Mouse (Mus musculus) ES-Bruce4 (cell line): Measurements from ENCODE around the gene Ubl3. TPM values are rescaled to one million over a fixed set of nuclear protein-coding genes. Genes with fewer than 3 reads are reported as not detected.

ENCODE experiments used
- H3K27ac ChIP-seq: 2 replicates; pipeline ENCODE4 v1.5.1; 2012; ENCODE audit warnings: low read length, inconsistent platforms; ENCODE audit not compliant: insufficient read depth
- H3K27me3 ChIP-seq: 2 replicates; pipeline ENCODE4 v1.6.1; 2012; ENCODE audit warnings: mild to moderate bottlenecking, low read length, inconsistent platforms; ENCODE audit not compliant: control insufficient read depth, poor library complexity, insufficient read depth, severe bottlenecking
- H3K36me3 ChIP-seq: 2 replicates; pipeline ENCODE4 v1.6.1; 2012; ENCODE audit warnings: inconsistent platforms, mild to moderate bottlenecking, low read length, moderate library complexity; ENCODE audit not compliant: control insufficient read depth, poor library complexity, insufficient read depth, severe bottlenecking
- H3K4me1 ChIP-seq: one replicate; pipeline ENCODE4 v1.8.1; 2011; ENCODE audit warnings: low read length; ENCODE audit not compliant: control insufficient read depth, insufficient read depth
- H3K4me3 ChIP-seq: 2 replicates; pipeline ENCODE4 v1.5.1; 2011; ENCODE audit warnings: low read depth, mild to moderate bottlenecking, low read length
- H3K9ac ChIP-seq: 2 replicates; pipeline ENCODE4 v1.6.1; 2012; ENCODE audit warnings: low read depth, mild to moderate bottlenecking, inconsistent platforms; ENCODE audit not compliant: poor library complexity, severe bottlenecking
- H3K9me3 ChIP-seq: replicated peaks from 2 replicates; pipeline ENCODE4 v1.6.1; 2012; ENCODE audit warnings: mild to moderate bottlenecking, low read length, inconsistent platforms; ENCODE audit not compliant: control insufficient read depth, poor library complexity, insufficient read depth, severe bottlenecking
- CTCF ChIP-seq: IDR thresholded peaks from one replicate; pipeline ENCODE4 v1.8.1; 2011; ENCODE audit warnings: low read depth, low read length
- EP300 ChIP-seq: IDR thresholded peaks from 2 replicates; pipeline ENCODE4 v1.6.1; 2011; ENCODE audit warnings: low read depth, low read length; ENCODE audit not compliant: insufficient read depth
- POLR2A ChIP-seq: IDR thresholded peaks from one replicate; pipeline ENCODE4 v1.8.1; 2011; ENCODE audit warnings: low read length; ENCODE audit not compliant: insufficient read depth
- polyA plus RNA-seq: library from polyadenylated mRNA; stranded (reverse); fragments of >200 nt; gene quantifications from 2 replicates; pipeline ENCODE4 v1.2.4, GENCODE M21; 2011; ENCODE audit warnings: low read depth; ENCODE audit not compliant: missing spikeins, insufficient read depth, insufficient read length

The Ubl3 gene
- polyA plus RNA-seq, result 55.8 and 58.2 TPM in 2 replicates

GRCm38 (mm10) chr5:148552187-148553071 is at the start of gene Ubl3:
Ubl3 (minus strand) TSS chr5:148552789.
- Histone ChIP-seq H3K36me3 (no peaks in the 10 kb centered on the region), H3K4me1 (peaks cover 4% of the 10 kb centered on the region), H3K27me3 (no peaks in the 10 kb centered on the region), H3K9me3 (no peaks in the 10 kb centered on the region), H3K4me3 (peak within 1 kb of the TSS; percentile 93), H3K9ac (peak within 1 kb of the TSS; percentile 93), H3K27ac (peak within 1 kb of the TSS; percentile 42)
- TF ChIP-seq EP300 (no peak), POLR2A (no peak), CTCF (no peak)

- TF ChIP-seq EP300, result no peak
- no peak for TF ChIP-seq POLR2A
- no peak for TF ChIP-seq CTCF
These were observed 45.8 kb upstream of the Ubl3 start for GRCm38 (mm10) chr5:148598376-148598775.

GRCm38 (mm10) chr5:148596086-148596753 is 43.6 kb upstream of the Ubl3 start:
- Histone ChIP-seq H3K9ac (no peak overlapping the region), H3K4me1 (peaks cover 6% of the 10 kb centered on the region), H3K36me3 (no peaks in the 10 kb centered on the region), H3K27ac (no peak overlapping the region), H3K4me3 (no peak overlapping the region), H3K27me3 (no peaks in the 10 kb centered on the region; the same call in 1 of the 2 replicates), H3K9me3 (no peaks in the 10 kb centered on the region)
- TF ChIP-seq POLR2A (no peak), CTCF (no peak), EP300 (no peak)

More at GRCm38 (mm10) chr5:148598376-148598775, 45.8 kb upstream of the Ubl3 start:
- Histone ChIP-seq H3K9ac (no peak overlapping the region), H3K9me3 (no peaks in the 10 kb centered on the region; the same call in 1 of the 2 replicates), H3K27me3 (no peaks in the 10 kb centered on the region; the same call in 1 of the 2 replicates), H3K27ac (no peak overlapping the region), H3K4me3 (no peak overlapping the region), H3K36me3 (no peaks in the 10 kb centered on the region), H3K4me1 (no peaks in the 10 kb centered on the region)

- H3K9me3 ChIP-seq, result no peaks in the 10 kb centered on the region
- TF ChIP-seq EP300 (no peak), POLR2A (no peak), CTCF (no peak)
- no peak overlapping the region for H3K4me3 ChIP-seq
- no peak overlapping the region for H3K27ac ChIP-seq
- H3K27me3 ChIP-seq, result no peaks in the 10 kb centered on the region; the same call in 1 of the 2 replicates
- no peak overlapping the region for H3K9ac ChIP-seq
- no peaks in the 10 kb centered on the region for H3K36me3 ChIP-seq
- peaks cover 6% of the 10 kb centered on the region for H3K4me1 ChIP-seq
These were observed 42.8 kb upstream of the Ubl3 start for GRCm38 (mm10) chr5:148595459-148595751.

GRCm38 (mm10) chr5:148594693-148595458 is 42.3 kb upstream of the Ubl3 start:
- peaks cover 6% of the 10 kb centered on the region for H3K4me1 ChIP-seq
- no peaks in the 10 kb centered on the region for H3K9me3 ChIP-seq
- no peak overlapping the region for H3K9ac ChIP-seq
- H3K27ac ChIP-seq, result no peak overlapping the region
- H3K36me3 ChIP-seq, result no peaks in the 10 kb centered on the region
- no peaks in the 10 kb centered on the region for H3K27me3 ChIP-seq
- TF ChIP-seq CTCF (no peak), EP300 (no peak), POLR2A (no peak)
- H3K4me3 ChIP-seq, result no peak overlapping the region

GRCm38 (mm10) chr5:148593607-148594006 is 41.0 kb upstream of the Ubl3 start:
- Histone ChIP-seq H3K36me3 (no peaks in the 10 kb centered on the region), H3K27ac (no peak overlapping the region), H3K27me3 (no peaks in the 10 kb centered on the region), H3K9ac (no peak overlapping the region), H3K4me3 (no peak overlapping the region), H3K9me3 (no peaks in the 10 kb centered on the region), H3K4me1 (peaks cover 6% of the 10 kb centered on the region)
- TF ChIP-seq POLR2A (no peak), CTCF (no peak), EP300 (no peak)
